Mouse (Mus musculus): ENCODE data around the gene Cela3b.

GRCm38 (mm10) chr4:137387482-137388058 lies 42.8 kb downstream of the Cela3b start:
- TF ChIP-seq CTCF (IDR thresholded peaks at IDR 0.05) (no peak), EP300 (IDR thresholded peaks at IDR 0.05) (no peak)
